Mouse (Mus musculus) cerebellum, adult 2 months (tissue): ENCODE measurements around the gene Ttll13.

Source experiments
- CTCF ChIP-seq: fragments of 200-500 bp; IDR thresholded peaks from 2 replicates; pipeline ENCODE4 v1.5.1; 2011; ENCODE audit warnings: low read depth, mild to moderate bottlenecking, control low read depth, low read length, moderate library complexity, borderline replicate concordance; ENCODE audit not compliant: insufficient read depth
- POLR2A ChIP-seq: fragments of 200-500 bp; IDR thresholded peaks from 2 replicates; pipeline ENCODE4 v1.6.1; 2011; ENCODE audit warnings: low read length, control low read depth, borderline replicate concordance; ENCODE audit not compliant: insufficient read depth

GRCm38 (mm10) chr7:80287736-80288135 is 41.6 kb downstream of the Ttll13 start:
- TF ChIP-seq CTCF (no peak), POLR2A (no peak)
